Mouse (Mus musculus) stomach, postnatal 0 days (tissue): ENCODE measurements at regions not wholly inside any gene's neighbourhood (a gene's known extent, or its start where the extent isn't known, plus 50 kb on each side); places are given as distances from the start of the nearest gene placed in this dataset.

ENCODE experiments used
- CTCF ChIP-seq: IDR thresholded peaks from 2 replicates; pipeline ENCODE4 v1.5.1; 2016; ENCODE audit warnings: antibody characterized with exemption, low read depth, mild to moderate bottlenecking, moderate library complexity
- EP300 ChIP-seq: optimal IDR thresholded peaks from 2 replicates; pipeline ENCODE3; 2016; ENCODE audit warnings: antibody characterized with exemption

- no peak for TF ChIP-seq EP300
- TF ChIP-seq CTCF = no peak
These were observed 384.8 kb downstream of the Rwdd3 start for GRCm38 (mm10) chr3:120786659-120787058.
